Mouse (Mus musculus): ENCODE data around the gene Icos. TPM values are rescaled to one million over a fixed set of nuclear protein-coding genes. Genes with fewer than 3 reads are reported as not detected.

The Icos gene
- 0.20 TPM in 1 of 2 replicates, not detected in the other for total RNA-seq (2014; fragmentation: Nextera tagmentation)
- total RNA-seq (2017): 2.5 TPM in 1 of 2 replicates, not detected in the other

DNA sequence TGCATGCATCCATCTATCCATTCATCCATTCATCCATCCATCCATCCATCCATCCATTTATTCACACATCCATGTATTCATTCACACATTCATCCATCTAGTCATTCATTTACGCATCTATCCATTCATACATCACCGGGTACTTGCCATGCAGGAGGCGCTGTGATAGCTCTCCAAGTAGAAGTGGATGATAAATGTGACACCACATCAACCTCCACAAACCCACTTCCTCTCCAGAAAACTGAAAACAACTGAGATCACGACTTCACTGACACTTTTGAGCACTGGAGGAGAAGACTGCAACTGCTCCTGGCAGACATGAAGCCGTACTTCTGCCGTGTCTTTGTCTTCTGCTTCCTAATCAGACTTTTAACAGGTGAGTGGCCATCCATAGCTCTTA, at the start of gene Icos:
Gene Icos (plus strand): TSS at position 287 of the 400 bp plus-strand sequence.
- ATAC-seq (replicated peaks; ENCODE audit: low FRiP score, low TSS enrichment, poor library complexity, severe bottlenecking): no peak

DNA sequence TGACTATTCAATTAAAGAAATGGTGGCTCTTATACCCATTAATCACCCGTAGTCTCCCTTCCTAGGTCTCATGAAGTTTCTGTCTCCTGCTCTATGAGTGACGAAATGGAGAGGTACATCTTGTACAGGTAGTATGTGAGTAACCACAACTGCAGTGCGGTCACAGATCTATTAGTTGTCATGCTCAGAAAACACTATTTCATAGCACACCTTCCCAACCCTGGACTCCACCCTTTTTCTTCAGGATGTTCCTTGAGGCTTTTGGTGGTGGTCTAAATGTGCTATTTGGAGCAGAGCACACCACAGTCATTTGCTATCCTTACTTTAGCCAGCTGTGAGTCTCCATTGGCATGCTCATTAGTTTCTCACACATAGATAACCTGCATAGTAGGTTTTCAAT, 48.7 kb upstream of the Icos start:
- no peak for ATAC-seq (replicated peaks; ENCODE audit: low FRiP score, low TSS enrichment, poor library complexity, severe bottlenecking)

- no peak for ATAC-seq (replicated peaks; ENCODE audit: low FRiP score, low TSS enrichment, poor library complexity, severe bottlenecking)
These were observed 47.3 kb upstream of the Icos start for GRCm38 (mm10) chr1:60930397-60930796.

DNA sequence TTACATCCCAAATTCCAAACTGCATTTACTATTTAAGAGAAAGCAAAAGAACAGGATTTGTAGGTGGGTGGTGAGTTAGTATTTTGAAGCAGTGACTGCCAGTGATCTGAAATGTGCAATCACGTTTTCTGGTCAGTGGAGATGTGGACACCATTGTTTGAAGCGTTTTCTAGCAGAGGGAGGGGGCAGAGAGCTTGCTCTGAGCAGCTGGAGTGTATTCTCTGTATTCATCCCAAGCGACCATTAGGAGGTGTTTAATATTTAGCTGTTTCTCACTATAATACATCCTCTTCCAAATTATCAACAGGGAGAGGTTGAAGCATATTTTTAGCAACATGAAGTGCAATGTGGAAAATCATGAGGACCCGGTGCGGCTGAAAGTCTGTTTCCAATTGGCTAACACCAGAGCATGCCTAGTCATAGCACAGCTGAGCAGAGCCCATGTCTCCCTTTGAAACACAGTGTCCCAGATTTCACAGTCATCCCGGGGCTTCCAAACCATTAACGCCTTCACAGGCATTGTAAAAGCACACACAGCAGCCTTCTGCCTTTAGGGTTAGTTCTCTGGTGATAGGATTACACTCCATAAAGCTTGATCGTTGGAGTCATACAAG, 41.7 kb upstream of the Icos start:
- no peak for ATAC-seq (replicated peaks; ENCODE audit: low FRiP score, low TSS enrichment, poor library complexity, severe bottlenecking)

- ATAC-seq (replicated peaks; ENCODE audit: low FRiP score, low TSS enrichment, poor library complexity, severe bottlenecking): no peak
These were observed 40.6 kb upstream of the Icos start for GRCm38 (mm10) chr1:60936963-60937711.

- no peak for ATAC-seq (replicated peaks; ENCODE audit: low FRiP score, low TSS enrichment, poor library complexity, severe bottlenecking)
These were observed 39.5 kb upstream of the Icos start for GRCm38 (mm10) chr1:60938256-60938655.

DNA sequence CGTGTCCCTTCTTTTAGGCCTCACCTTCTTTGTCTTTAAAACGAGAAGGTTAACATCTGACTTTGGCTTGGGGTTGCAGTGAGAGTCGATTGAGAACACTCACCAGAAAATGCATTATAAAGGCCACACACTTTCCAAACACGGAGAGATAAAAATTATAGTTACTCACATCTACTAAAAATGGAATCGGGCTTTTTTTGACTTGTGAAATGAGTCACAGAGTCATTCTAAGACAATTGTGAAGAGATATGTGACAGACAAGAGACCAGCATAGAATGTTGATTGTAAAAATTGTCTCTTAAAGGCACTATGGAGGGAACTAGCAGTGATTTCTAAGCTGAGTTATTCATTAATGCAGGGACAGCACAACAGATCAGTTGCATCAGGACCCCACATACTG, 38.8 kb upstream of the Icos start:
- ATAC-seq (replicated peaks; ENCODE audit: low FRiP score, low TSS enrichment, poor library complexity, severe bottlenecking): no peak

GRCm38 (mm10) chr1:60940023-60940422, 37.7 kb upstream of the Icos start:
- no peak for ATAC-seq (replicated peaks; ENCODE audit: low FRiP score, low TSS enrichment, poor library complexity, severe bottlenecking)

DNA sequence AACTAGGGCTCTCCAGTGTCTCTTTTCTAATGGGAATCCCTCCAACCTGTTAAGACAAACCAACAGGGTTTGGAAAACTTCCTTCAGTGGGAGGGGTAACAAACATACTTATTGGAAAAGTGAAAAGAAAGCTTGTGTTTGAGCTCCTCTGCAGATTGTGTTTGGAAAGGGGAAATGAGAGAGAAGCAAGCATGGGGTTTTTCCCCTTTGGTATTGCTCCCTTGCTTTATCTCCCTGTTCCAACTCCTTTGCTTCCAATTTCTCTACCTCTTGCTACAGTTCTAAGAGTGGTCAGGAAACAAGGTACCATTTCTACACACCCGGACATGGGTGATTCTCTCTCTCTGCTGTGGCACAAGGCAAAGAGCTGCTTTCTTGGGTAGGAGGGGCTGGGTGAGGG, 37.1 kb upstream of the Icos start:
- ATAC-seq (replicated peaks; ENCODE audit: low FRiP score, low TSS enrichment, poor library complexity, severe bottlenecking): no peak

- ATAC-seq (replicated peaks; ENCODE audit: low FRiP score, low TSS enrichment, poor library complexity, severe bottlenecking): no peak
These were observed 36.4 kb upstream of the Icos start for GRCm38 (mm10) chr1:60941056-60942048.

DNA sequence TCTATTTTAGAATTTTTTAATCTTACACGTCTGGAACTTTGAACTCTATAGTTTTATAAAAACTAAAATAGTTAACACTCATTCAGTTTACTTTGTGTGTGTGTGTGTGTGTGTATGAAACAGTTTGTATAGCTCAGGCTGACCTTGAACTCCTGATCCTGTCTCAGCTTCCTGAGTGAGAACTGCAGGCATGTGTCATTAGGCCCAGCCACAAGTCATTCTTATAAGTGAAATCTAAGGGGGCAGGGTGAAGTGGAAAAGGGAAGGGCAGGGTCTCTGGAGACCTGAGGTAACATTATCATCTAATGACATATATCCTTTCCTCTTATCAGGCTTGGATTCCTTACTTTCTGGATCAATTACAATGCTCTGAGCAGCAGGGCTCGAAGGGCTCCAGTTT, 34.8 kb upstream of the Icos start:
- no peak for ATAC-seq (replicated peaks; ENCODE audit: low FRiP score, low TSS enrichment, poor library complexity, severe bottlenecking)

- ATAC-seq (replicated peaks; ENCODE audit: low FRiP score, low TSS enrichment, poor library complexity, severe bottlenecking): no peak
These were observed 31.9 kb upstream of the Icos start for GRCm38 (mm10) chr1:60945633-60946401.

DNA sequence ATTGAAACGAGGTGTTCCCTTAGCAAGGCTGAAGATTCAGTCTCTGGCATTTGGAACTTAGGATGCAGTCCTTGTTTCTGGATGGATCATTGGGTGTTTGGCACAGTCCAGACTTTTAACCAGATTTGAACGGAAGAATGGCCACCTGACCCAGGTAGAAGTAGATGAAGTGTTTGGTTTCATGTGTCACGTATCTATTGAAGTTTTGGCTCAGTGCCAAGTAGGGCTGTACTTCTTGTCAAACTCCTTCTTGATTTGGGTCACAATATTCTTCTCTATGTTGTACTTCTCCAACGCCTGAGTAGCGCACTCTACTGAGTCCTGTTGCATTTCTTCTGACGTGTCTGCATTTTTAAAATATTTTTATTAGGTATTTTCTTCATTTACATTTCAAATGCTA, 29.6 kb upstream of the Icos start:
- ATAC-seq (replicated peaks; ENCODE audit: low FRiP score, low TSS enrichment, poor library complexity, severe bottlenecking): no peak

- no peak for ATAC-seq (replicated peaks; ENCODE audit: low FRiP score, low TSS enrichment, poor library complexity, severe bottlenecking)
These were observed 24.8 kb upstream of the Icos start for GRCm38 (mm10) chr1:60952958-60953357.

DNA sequence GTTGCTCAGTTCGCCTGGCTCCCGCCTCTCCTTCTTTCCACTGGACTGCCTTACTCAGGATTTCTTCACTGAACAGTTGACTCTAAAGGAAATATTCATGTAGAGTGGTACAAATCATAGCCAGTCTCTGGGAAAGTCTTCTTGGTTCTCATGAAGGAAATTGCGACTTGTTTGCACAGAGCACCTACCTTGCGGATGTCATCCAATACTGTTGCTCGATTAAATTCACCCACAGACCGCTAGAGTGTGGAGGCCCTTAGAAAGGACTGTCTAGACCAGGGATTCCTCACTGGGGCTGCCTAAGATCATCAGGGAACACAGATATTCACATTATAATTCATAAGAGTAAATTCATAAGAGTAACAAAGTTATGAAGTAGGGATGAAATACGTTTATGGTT, 24.0 kb upstream of the Icos start:
- no peak for ATAC-seq (replicated peaks; ENCODE audit: low FRiP score, low TSS enrichment, poor library complexity, severe bottlenecking)

GRCm38 (mm10) chr1:60954759-60955158, 23.0 kb upstream of the Icos start:
- ATAC-seq (replicated peaks; ENCODE audit: low FRiP score, low TSS enrichment, poor library complexity, severe bottlenecking): no peak

DNA sequence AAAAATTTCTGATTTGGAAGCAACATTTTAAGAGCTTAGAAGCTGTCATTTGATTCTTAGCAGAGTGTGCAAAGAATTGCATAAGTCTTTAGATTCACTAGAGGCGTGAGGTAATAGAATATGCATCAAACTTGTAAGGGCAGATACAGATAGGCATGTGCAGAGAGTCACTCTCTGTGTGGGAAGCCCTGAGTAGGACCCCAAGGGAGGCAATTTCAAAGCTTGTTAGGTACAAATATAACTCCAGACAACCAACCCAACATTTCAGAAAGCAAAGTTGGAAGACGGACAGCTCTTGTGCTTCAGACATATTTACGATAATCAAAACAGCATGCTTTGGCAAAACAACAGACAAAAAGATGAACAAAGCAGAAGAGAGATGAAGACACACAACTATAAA, 22.5 kb upstream of the Icos start:
- no peak for ATAC-seq (replicated peaks; ENCODE audit: low FRiP score, low TSS enrichment, poor library complexity, severe bottlenecking)

- no peak for ATAC-seq (replicated peaks; ENCODE audit: low FRiP score, low TSS enrichment, poor library complexity, severe bottlenecking)
These were observed 21.5 kb upstream of the Icos start for GRCm38 (mm10) chr1:60956196-60956595.

GRCm38 (mm10) chr1:60958287-60958686, 19.4 kb upstream of the Icos start:
- ATAC-seq (replicated peaks; ENCODE audit: low FRiP score, low TSS enrichment, poor library complexity, severe bottlenecking): no peak

Measured in megakaryocyte-erythroid progenitor cell, adult 5-6 weeks (primary cell).